Mouse (Mus musculus): ENCODE data around the gene Cped1. TPM values are rescaled to one million over a fixed set of nuclear protein-coding genes. Genes with fewer than 3 reads are reported as not detected.

The Cped1 gene
- polyA plus RNA-seq, 1 experiment from 2014 or later, result 5.0 TPM

DNA sequence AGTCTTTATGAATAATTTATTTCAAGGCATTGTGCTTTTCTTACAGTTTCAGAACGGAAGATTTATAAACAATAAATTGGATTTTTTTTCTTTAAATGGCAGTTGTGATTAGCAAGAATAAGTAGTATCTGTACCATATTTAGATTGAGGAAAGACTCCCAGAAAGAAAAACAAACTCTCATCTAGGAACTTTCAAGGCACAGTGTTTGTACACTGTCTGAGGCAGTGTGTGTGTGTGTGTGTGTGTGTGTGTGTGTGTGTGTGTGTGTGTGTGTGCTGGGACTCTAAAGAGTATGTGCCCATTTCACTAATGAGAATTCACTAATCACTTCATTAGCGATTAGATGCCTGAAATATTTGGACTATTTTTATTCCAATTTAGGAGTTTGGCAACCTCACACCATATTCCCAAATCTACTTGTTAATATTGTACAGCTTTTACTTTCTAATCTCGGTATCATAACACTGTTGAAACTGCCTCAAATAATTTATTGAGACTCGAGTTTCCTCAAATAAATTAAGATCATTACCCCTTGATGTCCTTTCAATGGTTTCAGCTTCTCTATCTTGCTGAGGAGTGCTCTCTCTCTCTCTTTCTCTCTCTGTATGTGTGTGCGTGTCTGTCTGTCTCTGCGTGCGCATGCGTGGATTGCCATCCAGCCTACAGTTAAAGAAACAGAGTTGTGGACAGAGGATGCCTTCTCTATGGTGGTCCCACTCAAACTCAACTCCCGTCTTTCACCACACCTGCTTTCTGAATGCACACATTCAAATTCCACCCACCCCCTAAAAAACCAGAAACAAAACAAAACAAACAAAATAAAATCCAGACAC is 41.3 kb downstream of the Cped1 start:
- no peak overlapping the region for H3K4me3 ChIP-seq (ENCODE audit: low read depth, low read length)
- no peaks in the 10 kb centered on the region for H3K27me3 ChIP-seq (ENCODE audit: control insufficient read depth, insufficient read depth, low read depth, low read length)
- peaks cover 5% of the 10 kb centered on the region; the same call in 1 of the 2 replicates for H3K4me1 ChIP-seq (ENCODE audit: control insufficient read depth, low read depth, low read length)
- no peak overlapping the region for H3K4me2 ChIP-seq (ENCODE audit: low read depth, low read length)
- H3K36me3 ChIP-seq (ENCODE audit: control insufficient read depth, insufficient read depth), result no peaks in the 10 kb centered on the region
- WGBS (ENCODE audit: insufficient replicate concordance), result 62% methylated on average over 9 of the region's 9 CpGs
- no peak overlapping the region for H3K9ac ChIP-seq (ENCODE audit: low read depth, low read length)
- no peak overlapping the region for H3K27ac ChIP-seq (ENCODE audit: low read length)
- no peaks in the 10 kb centered on the region for H3K9me3 ChIP-seq (replicated peaks; ENCODE audit: control insufficient read depth, low read length)
- no peak for ATAC-seq (ENCODE audit: low read depth)

DNA sequence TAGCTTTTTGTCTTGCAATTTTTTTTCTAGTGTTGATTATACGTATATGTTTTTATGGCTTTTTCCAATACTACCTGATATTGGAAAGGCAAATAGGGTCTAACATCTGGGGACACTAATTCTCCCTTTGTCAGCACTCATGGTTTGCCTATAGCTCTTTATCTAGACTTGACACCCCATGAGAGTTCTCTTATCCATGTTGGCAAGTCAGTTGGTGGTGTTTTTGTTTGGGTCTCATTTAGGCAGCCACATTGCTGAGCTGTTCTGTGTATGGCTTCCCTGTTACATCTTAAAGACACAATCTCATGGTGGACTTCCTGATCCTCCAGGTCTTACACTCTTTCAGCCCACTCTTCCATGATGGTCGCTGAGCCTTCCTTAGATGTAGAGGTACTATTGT is 42.1 kb downstream of the Cped1 start:
- H3K36me3 ChIP-seq (ENCODE audit: control insufficient read depth, insufficient read depth), result no peaks in the 10 kb centered on the region
- H3K9ac ChIP-seq (ENCODE audit: low read depth, low read length), result no peak overlapping the region
- H3K4me1 ChIP-seq (ENCODE audit: control insufficient read depth, low read depth, low read length), result peaks cover 5% of the 10 kb centered on the region; the same call in 1 of the 2 replicates
- no peaks in the 10 kb centered on the region for H3K27me3 ChIP-seq (ENCODE audit: control insufficient read depth, insufficient read depth, low read depth, low read length)
- WGBS (ENCODE audit: insufficient replicate concordance), result 55% methylated on average over 2 of the region's 2 CpGs
- no peak for ATAC-seq (ENCODE audit: low read depth)
- no peak overlapping the region for H3K4me3 ChIP-seq (ENCODE audit: low read depth, low read length)
- H3K4me2 ChIP-seq (ENCODE audit: low read depth, low read length), result no peak overlapping the region
- H3K27ac ChIP-seq (ENCODE audit: low read length), result no peak overlapping the region
- H3K9me3 ChIP-seq (replicated peaks; ENCODE audit: control insufficient read depth, low read length), result no peaks in the 10 kb centered on the region

DNA sequence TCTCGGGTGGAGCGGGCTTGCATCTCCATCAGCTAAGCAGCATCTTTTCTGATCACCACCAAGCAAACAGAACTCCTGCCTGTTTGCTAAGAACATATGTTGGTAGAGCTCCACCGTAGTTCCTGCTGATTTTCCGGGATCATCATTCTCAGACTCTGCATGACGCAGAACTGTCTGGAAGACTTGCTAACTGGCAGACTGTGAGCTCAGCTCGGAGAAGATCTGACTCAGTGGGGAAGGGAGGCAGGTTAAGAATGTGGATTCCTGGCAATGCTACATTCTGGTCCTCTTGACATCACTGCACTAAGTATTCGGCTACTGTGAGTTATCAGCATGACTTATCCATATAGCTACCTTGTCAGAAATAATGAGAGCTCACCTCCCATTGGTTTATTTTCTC is 44.7 kb downstream of the Cped1 start:
- no peak for ATAC-seq (ENCODE audit: low read depth)

DNA sequence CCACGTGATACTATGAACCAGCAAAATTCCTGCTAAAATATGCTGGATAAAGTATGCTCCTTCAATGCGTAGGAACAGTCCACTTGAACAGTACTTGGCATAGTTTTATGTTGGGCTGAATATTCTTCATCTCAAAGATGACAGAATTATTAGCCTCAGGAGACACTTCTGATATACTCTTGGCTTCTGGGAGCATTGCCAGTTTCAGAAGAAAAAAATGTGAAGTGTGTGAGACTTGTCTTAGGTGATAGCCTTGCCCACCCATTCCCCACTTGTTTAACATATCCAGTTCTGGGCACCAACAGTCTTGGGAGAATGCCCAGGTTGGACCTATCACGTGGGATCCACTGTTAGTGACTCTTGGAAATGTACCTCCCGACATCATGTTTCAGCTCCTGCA is 47.5 kb downstream of the Cped1 start:
- Histone ChIP-seq H3K4me3 (ENCODE audit: low read depth, low read length) (no peak overlapping the region), H3K27me3 (ENCODE audit: control insufficient read depth, insufficient read depth, low read depth, low read length) (no peaks in the 10 kb centered on the region), H3K27ac (ENCODE audit: low read length) (no peak overlapping the region), H3K36me3 (ENCODE audit: control insufficient read depth, insufficient read depth) (no peaks in the 10 kb centered on the region), H3K9me3 (replicated peaks; ENCODE audit: control insufficient read depth, low read length) (no peaks in the 10 kb centered on the region), H3K4me1 (ENCODE audit: control insufficient read depth, low read depth, low read length) (no peaks in the 10 kb centered on the region), H3K4me2 (ENCODE audit: low read depth, low read length) (no peak overlapping the region), H3K9ac (ENCODE audit: low read depth, low read length) (no peak overlapping the region)
- WGBS (ENCODE audit: insufficient replicate concordance), result 55% methylated on average over 4 of the region's 4 CpGs
- ATAC-seq (ENCODE audit: low read depth), result no peak

More for the DNA sequence above, 44.7 kb downstream of the Cped1 start:
- Histone ChIP-seq H3K4me2 (ENCODE audit: low read depth, low read length) (no peak overlapping the region), H3K27ac (ENCODE audit: low read length) (no peak overlapping the region), H3K27me3 (ENCODE audit: control insufficient read depth, insufficient read depth, low read depth, low read length) (no peaks in the 10 kb centered on the region), H3K9me3 (replicated peaks; ENCODE audit: control insufficient read depth, low read length) (no peaks in the 10 kb centered on the region), H3K4me3 (ENCODE audit: low read depth, low read length) (no peak overlapping the region), H3K9ac (ENCODE audit: low read depth, low read length) (no peak overlapping the region), H3K4me1 (ENCODE audit: control insufficient read depth, low read depth, low read length) (peaks cover 3% of the 10 kb centered on the region; the same call in 1 of the 2 replicates), H3K36me3 (ENCODE audit: control insufficient read depth, insufficient read depth) (no peaks in the 10 kb centered on the region)
- WGBS (ENCODE audit: insufficient replicate concordance), result 66% methylated on average over 7 of the region's 7 CpGs

DNA sequence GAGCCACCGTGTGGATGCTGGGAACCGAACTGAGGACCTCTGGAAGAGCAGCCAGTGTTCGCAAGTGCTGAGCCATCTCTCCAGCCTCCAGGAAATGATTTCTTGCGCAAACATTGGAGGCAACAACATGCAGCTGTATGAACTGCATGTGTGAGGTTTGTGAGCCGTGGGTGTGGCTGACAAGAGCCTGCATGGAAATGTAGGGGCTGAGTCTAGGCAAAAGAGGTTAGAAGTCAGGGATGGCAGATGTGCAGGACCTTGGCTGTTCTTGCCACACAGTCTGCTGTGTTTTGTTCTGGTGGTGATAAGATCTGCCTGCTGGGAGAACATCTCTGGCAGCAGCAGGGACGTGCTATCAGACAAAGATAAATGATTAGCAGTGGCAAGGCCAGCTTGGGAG is 49.7 kb downstream of the Cped1 start:
- H3K36me3 ChIP-seq (ENCODE audit: control insufficient read depth, insufficient read depth), result no peaks in the 10 kb centered on the region
- ATAC-seq (ENCODE audit: low read depth), result no peak
- no peak overlapping the region for H3K4me3 ChIP-seq (ENCODE audit: low read depth, low read length)
- H3K4me2 ChIP-seq (ENCODE audit: low read depth, low read length), result no peak overlapping the region
- 38% methylated on average over 6 of the region's 6 CpGs for WGBS (ENCODE audit: insufficient replicate concordance)
- H3K27ac ChIP-seq (ENCODE audit: low read length), result no peak overlapping the region
- H3K27me3 ChIP-seq (ENCODE audit: control insufficient read depth, insufficient read depth, low read depth, low read length), result no peaks in the 10 kb centered on the region
- no peaks in the 10 kb centered on the region for H3K9me3 ChIP-seq (replicated peaks; ENCODE audit: control insufficient read depth, low read length)
- no peak overlapping the region for H3K9ac ChIP-seq (ENCODE audit: low read depth, low read length)
- H3K4me1 ChIP-seq (ENCODE audit: control insufficient read depth, low read depth, low read length), result no peaks in the 10 kb centered on the region

DNA sequence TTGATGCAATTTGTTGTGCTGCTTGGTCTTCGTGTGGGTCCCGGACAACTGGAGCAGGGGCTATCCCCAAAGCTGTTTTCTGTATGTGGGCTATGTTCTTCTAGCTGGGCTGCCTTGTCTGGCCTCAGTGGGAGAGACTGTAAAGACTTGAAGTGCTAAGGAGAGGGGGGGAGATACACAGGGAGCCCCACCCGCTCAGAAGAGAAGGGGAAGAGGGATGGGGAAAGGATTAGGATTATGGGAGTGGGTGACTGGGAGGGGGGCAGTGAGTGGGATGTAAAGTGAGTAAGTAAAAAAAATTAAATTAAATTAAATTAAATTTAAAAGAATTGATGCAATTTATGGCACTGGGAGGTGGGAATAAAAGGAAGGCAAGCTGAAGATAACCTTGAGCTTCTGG is 50.2 kb downstream of the Cped1 start:
- Histone ChIP-seq H3K27ac (ENCODE audit: low read length) (no peak overlapping the region), H3K4me1 (ENCODE audit: control insufficient read depth, low read depth, low read length) (no peaks in the 10 kb centered on the region), H3K9me3 (replicated peaks; ENCODE audit: control insufficient read depth, low read length) (no peaks in the 10 kb centered on the region), H3K4me2 (ENCODE audit: low read depth, low read length) (no peak overlapping the region), H3K9ac (ENCODE audit: low read depth, low read length) (no peak overlapping the region), H3K36me3 (ENCODE audit: control insufficient read depth, insufficient read depth) (no peaks in the 10 kb centered on the region), H3K27me3 (ENCODE audit: control insufficient read depth, insufficient read depth, low read depth, low read length) (no peaks in the 10 kb centered on the region), H3K4me3 (ENCODE audit: low read depth, low read length) (no peak overlapping the region)
- ATAC-seq (ENCODE audit: low read depth), result no peak
- 66% methylated on average over 3 of the region's 3 CpGs for WGBS (ENCODE audit: insufficient replicate concordance)

DNA sequence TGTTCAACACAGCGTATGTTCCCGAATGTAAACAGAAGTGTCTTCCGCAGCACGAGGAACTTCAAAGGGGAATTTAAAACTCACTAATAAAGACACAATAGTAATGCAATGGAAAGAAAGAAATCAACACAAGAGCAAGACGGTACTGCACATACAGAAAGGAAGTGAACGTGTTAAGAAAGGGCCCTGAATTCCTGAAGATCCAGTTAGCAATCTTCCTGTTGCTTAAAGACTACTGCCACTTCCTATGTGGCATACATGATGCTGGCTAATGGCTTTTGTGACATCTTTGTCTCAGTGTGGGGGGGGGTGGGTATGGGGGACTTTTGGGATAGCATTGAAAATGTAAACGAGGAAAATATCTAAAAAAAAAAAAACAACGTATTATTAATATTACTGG is 50.7 kb downstream of the Cped1 start:
- WGBS (ENCODE audit: insufficient replicate concordance), result 66% methylated on average over 8 of the region's 8 CpGs

DNA sequence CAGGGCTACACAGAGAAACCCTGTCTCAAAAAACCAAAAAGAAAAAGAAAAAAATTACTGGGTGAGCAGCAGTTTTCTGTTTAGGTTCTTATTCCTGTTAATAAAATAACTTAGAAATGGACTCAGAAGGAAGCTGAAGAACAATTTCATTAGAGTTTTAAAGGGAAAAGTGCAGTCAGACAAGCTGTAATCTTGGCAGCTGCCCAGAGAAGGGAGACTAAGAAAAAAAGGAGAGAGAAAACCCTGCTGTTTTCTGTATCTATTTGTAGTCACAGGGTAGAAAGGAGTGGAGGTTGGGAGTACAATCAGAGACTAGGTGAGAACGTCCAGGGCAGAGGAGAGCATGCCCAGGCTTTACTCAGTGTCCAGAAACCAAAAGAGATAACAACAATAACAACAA is 51.2 kb downstream of the Cped1 start:
- Histone ChIP-seq H3K36me3 (ENCODE audit: control insufficient read depth, insufficient read depth) (no peaks in the 10 kb centered on the region), H3K9me3 (replicated peaks; ENCODE audit: control insufficient read depth, low read length) (no peaks in the 10 kb centered on the region), H3K4me3 (ENCODE audit: low read depth, low read length) (no peak overlapping the region), H3K4me1 (ENCODE audit: control insufficient read depth, low read depth, low read length) (no peaks in the 10 kb centered on the region), H3K4me2 (ENCODE audit: low read depth, low read length) (no peak overlapping the region), H3K27me3 (ENCODE audit: control insufficient read depth, insufficient read depth, low read depth, low read length) (no peaks in the 10 kb centered on the region), H3K27ac (ENCODE audit: low read length) (no peak overlapping the region), H3K9ac (ENCODE audit: low read depth, low read length) (no peak overlapping the region)
- 50% methylated on average over 1 of the region's 1 CpGs for WGBS (ENCODE audit: insufficient replicate concordance)
- ATAC-seq (ENCODE audit: low read depth), result no peak

More for the DNA sequence above, 50.7 kb downstream of the Cped1 start:
- Histone ChIP-seq H3K4me3 (ENCODE audit: low read depth, low read length) (no peak overlapping the region), H3K9ac (ENCODE audit: low read depth, low read length) (no peak overlapping the region), H3K36me3 (ENCODE audit: control insufficient read depth, insufficient read depth) (no peaks in the 10 kb centered on the region), H3K4me1 (ENCODE audit: control insufficient read depth, low read depth, low read length) (no peaks in the 10 kb centered on the region), H3K4me2 (ENCODE audit: low read depth, low read length) (no peak overlapping the region), H3K27me3 (ENCODE audit: control insufficient read depth, insufficient read depth, low read depth, low read length) (no peaks in the 10 kb centered on the region), H3K27ac (ENCODE audit: low read length) (no peak overlapping the region), H3K9me3 (replicated peaks; ENCODE audit: control insufficient read depth, low read length) (no peaks in the 10 kb centered on the region)
- ATAC-seq (ENCODE audit: low read depth), result no peak

DNA sequence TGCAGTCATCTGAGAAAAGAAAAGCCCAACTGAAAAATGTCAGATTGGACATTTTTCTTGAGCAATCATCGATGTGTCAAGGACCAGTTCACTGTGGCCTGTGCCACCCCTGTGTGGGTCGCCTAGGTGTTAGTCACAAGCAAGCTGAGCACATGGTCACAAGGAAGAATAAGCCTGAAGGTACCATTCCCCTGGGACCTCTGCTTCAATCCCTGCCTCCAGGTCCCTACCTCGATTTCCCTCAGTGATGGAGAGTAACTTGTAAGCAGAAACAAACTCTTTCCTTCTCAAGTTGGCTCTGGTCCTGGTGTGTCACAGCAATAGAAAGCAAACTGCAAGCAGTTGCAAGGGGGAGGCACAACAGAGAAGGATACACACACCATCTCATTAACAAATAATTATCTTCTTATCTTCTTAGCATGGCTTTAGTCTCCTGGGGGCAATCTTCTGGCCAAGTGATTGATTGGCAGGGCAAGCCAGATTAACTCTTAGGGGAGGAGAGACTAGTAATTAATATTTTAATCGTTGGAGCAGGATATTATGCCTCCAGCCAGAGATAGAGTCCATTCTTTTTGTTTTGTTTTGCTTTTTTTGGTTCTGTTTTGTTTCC is 51.8 kb downstream of the Cped1 start:
- ATAC-seq (ENCODE audit: low read depth), result no peak
- Histone ChIP-seq H3K9ac (ENCODE audit: low read depth, low read length) (no peak overlapping the region), H3K27me3 (ENCODE audit: control insufficient read depth, insufficient read depth, low read depth, low read length) (no peaks in the 10 kb centered on the region)

More for the DNA sequence above, 51.8 kb downstream of the Cped1 start:
- H3K4me2 ChIP-seq (ENCODE audit: low read depth, low read length), result no peak overlapping the region
- H3K4me3 ChIP-seq (ENCODE audit: low read depth, low read length), result no peak overlapping the region
- no peaks in the 10 kb centered on the region for H3K4me1 ChIP-seq (ENCODE audit: control insufficient read depth, low read depth, low read length)
- no peak overlapping the region for H3K27ac ChIP-seq (ENCODE audit: low read length)
- no peaks in the 10 kb centered on the region for H3K36me3 ChIP-seq (ENCODE audit: control insufficient read depth, insufficient read depth)
- 38% methylated on average over 4 of the region's 4 CpGs for WGBS (ENCODE audit: insufficient replicate concordance)
- no peaks in the 10 kb centered on the region for H3K9me3 ChIP-seq (replicated peaks; ENCODE audit: control insufficient read depth, low read length)
